Mouse (Mus musculus) frontal cortex, postnatal 10 days (tissue): ENCODE results near the gene Ift122.
"Not testable (repeated sequence)": the region's sequence is repeated elsewhere in the genome, so short reads cannot be mapped to it uniquely, and the experiment has no call there.

Source experiments
- DNase-seq, 2 experiments: peaks; one replicate each; pipeline ENCODE4 v3.0.0; 2022; ENCODE audit warnings: low spot score in 2 of 2, mixed read lengths in 1 of 2

Gene Ift122

GRCm38 (mm10) chr6:115853091-115853813 is at the start of gene Ift122, which contains the start of gene Mbd4:
TSS of gene Ift122 (plus strand) at chr6:115853470.
TSS of gene Mbd4 (minus strand) at chr6:115853371.
- DNase-seq, result peak; percentile 98 to 99

GRCm38 (mm10) chr6:115803541-115804382 is 49.5 kb upstream of the Ift122 start:
- peak; percentile 55 to 73 for DNase-seq

GRCm38 (mm10) chr6:115804432-115805192 is 48.7 kb upstream of the Ift122 start:
- no peak for DNase-seq

GRCm38 (mm10) chr6:115807464-115808195 is 45.6 kb upstream of the Ift122 start:
- DNase-seq, result no peak

- DNase-seq, result no peak
Observed at GRCm38 (mm10) chr6:115808196-115808487, 45.1 kb upstream of the Ift122 start.

GRCm38 (mm10) chr6:115808488-115809231 is 44.6 kb upstream of the Ift122 start, which contains the start of gene Rpl32:
TSS of gene Rpl32 (minus strand) at chr6:115808747.
- peak; percentile 75 to 84 for DNase-seq

- DNase-seq, result no peak
Observed at GRCm38 (mm10) chr6:115811606-115812005, 41.7 kb upstream of the Ift122 start.

GRCm38 (mm10) chr6:115814104-115814503 is 39.2 kb upstream of the Ift122 start:
- peak in 1 of 2 experiments; percentile 44 for DNase-seq

GRCm38 (mm10) chr6:115815041-115815440 is 38.2 kb upstream of the Ift122 start:
- DNase-seq, result no peak

GRCm38 (mm10) chr6:115818129-115818528 is 35.1 kb upstream of the Ift122 start:
- DNase-seq, result no peak

GRCm38 (mm10) chr6:115821216-115821993 is 31.9 kb upstream of the Ift122 start:
- DNase-seq, result no peak

GRCm38 (mm10) chr6:115823850-115824464 is 29.3 kb upstream of the Ift122 start:
- DNase-seq, result not testable (repeated sequence)

GRCm38 (mm10) chr6:115830779-115831601 is 22.3 kb upstream of the Ift122 start:
- DNase-seq, result no peak

GRCm38 (mm10) chr6:115832152-115832850 is 21.0 kb upstream of the Ift122 start:
- no peak for DNase-seq

GRCm38 (mm10) chr6:115833861-115834260 is 19.4 kb upstream of the Ift122 start:
- no peak for DNase-seq

- peak; percentile 62 to 69 for DNase-seq
Observed at GRCm38 (mm10) chr6:115838161-115838597, 15.1 kb upstream of the Ift122 start, which contains the start of gene Efcab12. TSS of gene Efcab12 (minus strand) at chr6:115838412.

GRCm38 (mm10) chr6:115838745-115839144 is 14.5 kb upstream of the Ift122 start:
- DNase-seq, result no peak

- DNase-seq, result no peak
Observed at GRCm38 (mm10) chr6:115845006-115845405, 8.3 kb upstream of the Ift122 start.
